Mouse (Mus musculus): ENCODE measurements around the gene Bloc1s2.

- TF ChIP-seq CTCF (IDR thresholded peaks at IDR 0.05; ENCODE audit: low read depth, low read length) (no peak), POLR2A (IDR thresholded peaks at IDR 0.05; ENCODE audit: borderline replicate concordance, low read depth, low read length) (no peak)
These were observed 38.4 kb downstream of the Bloc1s2 start for GRCm38 (mm10) chr19:44107661-44108521.

All from bone marrow macrophage, adult 2 months (primary cell).